Mouse (Mus musculus): Measurements from ENCODE around the gene Mpv17l. TPM values are rescaled to one million over a fixed set of nuclear protein-coding genes. Genes with fewer than 3 reads are reported as not detected.

Mpv17l gene
- total RNA-seq, 2 experiments from 2014 or later: 0.50 to 0.85 TPM

Other genes with a start within 250 kb of the Mpv17l start
- 1 to 10 TPM; 6.8 to 7.4 TPM for gene Parn, start 235.0 kb upstream of the Mpv17l start, total RNA-seq (2021)
- 10 to 100 TPM; 33.1 to 33.2 TPM for gene Bfar, start 231.3 kb upstream of the Mpv17l start, total RNA-seq (2021)
- 1 to 10 TPM; 2.3 to 2.7 TPM for gene 3110001I22Rik, start 231.2 kb upstream of the Mpv17l start, total RNA-seq (2021)
- gene Pla2g10, start 172.2 kb upstream of the Mpv17l start, total RNA-seq (2021): not detected
- gene Rrn3, start 122.5 kb upstream of the Mpv17l start, total RNA-seq (2021): 10 to 100 TPM; 33.3 to 36.5 TPM
- gene Ntan1, start 84.3 kb upstream of the Mpv17l start, total RNA-seq (2021): 10 to 100 TPM; 40.2 to 43.4 TPM
- gene Pdxdc1, start within 50 bp of the Mpv17l start, total RNA-seq (2021): 10 to 100 TPM; 46.9 to 51.1 TPM
- not detected for gene 2900011O08Rik, start 83.4 kb downstream of the Mpv17l start, total RNA-seq (2021)
- not detected for gene Ifitm7, start 83.7 kb downstream of the Mpv17l start, total RNA-seq (2021)

Measured in gastrocnemius, adult 18-20 months (tissue).